Mouse (Mus musculus) myocyte (in vitro differentiated cells): ENCODE measurements around the gene Lrp2bp.

Experiments used
- CEBPB ChIP-seq: IDR thresholded peaks from 2 replicates; pipeline ENCODE4 v1.6.1; 2011; ENCODE audit warnings: mild to moderate bottlenecking, moderate library complexity; ENCODE audit not compliant: poor library complexity, insufficient read depth, severe bottlenecking
- E2F4 ChIP-seq: IDR thresholded peaks from one replicate; pipeline ENCODE4 v1.6.1; 2011; ENCODE audit warnings: mild to moderate bottlenecking, control low read depth, moderate library complexity; ENCODE audit not compliant: insufficient read depth
- MAX ChIP-seq: IDR thresholded peaks from one replicate; pipeline ENCODE4 v1.6.1; 2011; ENCODE audit warnings: low read depth, mild to moderate bottlenecking, control low read depth
- MYOD1 ChIP-seq, 3 experiments: IDR thresholded peaks; one replicate each; pipeline ENCODE4 v1.6.1; 2011; ENCODE audit warnings: control low read depth in 2 of 3, low read depth in 2 of 3, mild to moderate bottlenecking in 2 of 3, moderate library complexity in 1 of 3; ENCODE audit not compliant: insufficient read length in 2 of 3, control insufficient read depth in 1 of 3
- POLR2A ChIP-seq: IDR thresholded peaks from one replicate; pipeline ENCODE4 v1.6.1; 2011; ENCODE audit warnings: low read depth, mild to moderate bottlenecking, control low read depth, moderate library complexity; ENCODE audit not compliant: insufficient read length
- POLR2AphosphoS2 ChIP-seq: IDR thresholded peaks from one replicate; pipeline ENCODE4 v1.6.1; 2011; ENCODE audit warnings: low read depth, control low read depth; ENCODE audit not compliant: insufficient read length
- TCF3 ChIP-seq: IDR thresholded peaks from one replicate; pipeline ENCODE4 v1.6.1; 2011; ENCODE audit warnings: low read depth, control low read depth; ENCODE audit not compliant: insufficient read length
- USF1 ChIP-seq: IDR thresholded peaks from one replicate; pipeline ENCODE4 v1.6.1; 2011; ENCODE audit warnings: low read depth, mild to moderate bottlenecking, control low read depth, moderate library complexity

- TF ChIP-seq CEBPB = no peak
- no peak for TF ChIP-seq POLR2A
- TF ChIP-seq MYOD1 (IDR thresholded peaks at IDR 0.05; ENCODE audit: control insufficient read depth in 1 of 3, insufficient read length in 2 of 3, low read depth in 2 of 3) = no peak
- no peak for TF ChIP-seq USF1
- TF ChIP-seq TCF3 = no peak
- TF ChIP-seq E2F4 = no peak
- no peak for TF ChIP-seq MAX
- TF ChIP-seq POLR2AphosphoS2 = peak; percentile 34
These were observed at the start of gene Lrp2bp for GRCm38 (mm10) chr8:45999138-45999783.
